In the genomic region with DNA sequence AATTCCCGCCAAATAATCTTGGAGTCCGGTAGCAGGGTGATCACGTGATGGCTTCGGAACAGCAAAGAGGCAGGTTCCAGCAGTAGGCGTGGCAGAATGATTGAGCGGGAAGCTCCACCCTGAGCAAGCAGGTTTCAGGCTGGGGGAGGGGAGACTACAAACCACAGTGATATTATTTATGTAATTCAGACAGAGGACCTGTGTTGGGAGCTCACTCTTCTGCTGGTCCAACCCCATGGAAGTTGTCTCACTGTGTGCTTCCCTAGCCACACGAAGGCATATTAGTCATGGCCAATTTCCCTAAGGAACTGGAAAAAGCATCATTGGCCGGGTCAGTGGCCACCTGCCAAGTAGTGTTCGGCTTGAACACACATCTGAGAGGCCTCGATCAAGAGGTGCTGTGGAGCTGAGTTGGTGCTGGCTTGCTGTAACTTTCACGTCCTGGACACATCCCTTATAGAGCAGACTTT, we compare ENCODE assay signal across 8 mouse cellular contexts. TPM values are rescaled to one million over a fixed set of nuclear protein-coding genes. Genes with fewer than 3 reads are reported as not detected.
DNase-seq lines count a peak whose midpoint lies in the region; ATAC-seq and TF ChIP-seq lines count a peak whose summit lies in the region.

No protein-coding gene starts in this region.

- H3K27ac ChIP-seq in stomach, embryonic 15.5 days, result peak overlapping the region; percentile 21; the same call in 1 of the 2 replicates
- H3K27ac ChIP-seq in layer of hippocampus, adult 2 months, result no peak overlapping the region

- H3K36me3 ChIP-seq in C2C12 (ENCODE audit: control insufficient read depth, insufficient read depth), result no peaks in the 10 kb centered on the region
- H3K36me3 ChIP-seq in stomach, embryonic 15.5 days, result no peaks in the 10 kb centered on the region

- H3K79me2 ChIP-seq in C2C12 (ENCODE audit: control insufficient read depth, insufficient read depth), result no peaks in the 10 kb centered on the region

- no peak overlapping the region for H3K4me2 ChIP-seq in stomach, embryonic 15.5 days

- H3K9me3 ChIP-seq in stomach, embryonic 15.5 days, result no peaks in the 10 kb centered on the region

- no peak overlapping the region for H3ac ChIP-seq in C2C12 (ENCODE audit: control insufficient read depth, insufficient read length, low read depth)

- H3K9ac ChIP-seq in stomach, embryonic 15.5 days, result no peak overlapping the region

- in situ Hi-C loops in Patski (cut with MboI; ENCODE audit: low pct_unique_long_range_greater_than_20kb), result no loop called here

- H3K79me3 ChIP-seq in C2C12 (ENCODE audit: low read depth), result no peaks in the 10 kb centered on the region

- H3K4me1 ChIP-seq in stomach, embryonic 15.5 days, result peaks cover 12% of the 10 kb centered on the region

- POLR2A ChIA-PET in Patski (lab: Charles Lee), result no interaction called here

- TF ChIP-seq CTCF in C2C12 (IDR thresholded peaks at IDR 0.05; ENCODE audit: control insufficient read depth, insufficient read depth, insufficient read length), result no peak
- TF ChIP-seq CTCF in Patski (IDR thresholded peaks at IDR 0.05), result no peak
- no peak for TF ChIP-seq CTCF in layer of hippocampus, adult 2 months (conservative IDR thresholded peaks at IDR 0.05)

- peak; percentile 87 for ATAC-seq in Patski
- no peak for ATAC-seq in stomach, embryonic 15.5 days (ENCODE audit: insufficient read depth, low FRiP score, low read depth)

- CTCF ChIA-PET in Patski (lab: Charles Lee), result no interaction called here

- 41% methylated on average over 11 of the region's 11 CpGs for WGBS in stomach, embryonic 15.5 days

- no peaks in the 10 kb centered on the region for H3K27me3 ChIP-seq in C2C12 (ENCODE audit: control insufficient read depth, insufficient read depth, insufficient read length)
- H3K27me3 ChIP-seq in Patski, result no peaks in the 10 kb centered on the region
- H3K27me3 ChIP-seq in stomach, embryonic 15.5 days (replicated peaks), result no peaks in the 10 kb centered on the region

- DNase-seq in Patski (ENCODE audit: low read depth, low spot score), result peak; percentile 96
- peak; percentile 75 to 79 for DNase-seq in heart, adult 9 months (ENCODE audit: low spot score in 2 of 2)
- peak; percentile 73 for DNase-seq in liver
- no peak for DNase-seq in embryo, embryonic 10 days (ENCODE audit: low spot score)
- no peak for DNase-seq in layer of hippocampus, adult 2 months (ENCODE audit: low spot score in 2 of 2)
- no peak for DNase-seq in cerebellum, adult 9-10 months

- H3K4me3 ChIP-seq in C2C12 (ENCODE audit: insufficient read depth, poor library complexity, severe bottlenecking), result no peak overlapping the region
- H3K4me3 ChIP-seq in stomach, embryonic 15.5 days (replicated peaks), result no peak overlapping the region
- no peak overlapping the region for H3K4me3 ChIP-seq in layer of hippocampus, adult 2 months

TF ChIP-seq in C2C12, 6 proteins besides CTCF, POLR2A, EP300 and RAD21:
- no peak for TF ChIP-seq MAX (IDR thresholded peaks at IDR 0.05)
- no peak for TF ChIP-seq FOSL1 (IDR thresholded peaks at IDR 0.05; ENCODE audit: insufficient read depth, low read length, poor library complexity, severe bottlenecking)
- no peak for TF ChIP-seq MYOG (IDR thresholded peaks at IDR 0.05; ENCODE audit: control insufficient read depth, extremely low read depth, insufficient read length)
- TF ChIP-seq CEBPB (IDR thresholded peaks at IDR 0.05; ENCODE audit: low read depth), result no peak
- TF ChIP-seq USF1 (IDR thresholded peaks at IDR 0.05; ENCODE audit: low read depth), result peak; percentile 47
- no peak for TF ChIP-seq MYOD1 (IDR thresholded peaks at IDR 0.05; ENCODE audit: control insufficient read depth, insufficient read length, low read depth)

RNA-seq across cellular contexts. Expression of a gene that starts 36.5 kb away (rescaled TPM):
- polyA plus RNA-seq in C2C12 (2012; fragmentation: generic; extraction: Trizol) (not detected), Patski (2021) (1.5 TPM)
- polyA plus RNA-seq in stomach, embryonic 15.5 days (2015; fragmentation: Nextera tagmentation; extraction: Ambion mirVana), result 0.54 and 0.61 TPM in 2 replicates
- total RNA-seq in layer of hippocampus, adult 2 months (2021), result 1 to 10 TPM in 1 of 2 experiments, under 1 TPM in 1; 0.83 to 1.4 TPM

Comparison
In these comparisons a context has a peak if more than half of its experiments do, and no peak if none do; other contexts are left out.
1. DNase-seq: peak in Patski (single experiment), heart, adult 9 months (2 of 2) and liver (single experiment); none in embryo, embryonic 10 days (single experiment), layer of hippocampus, adult 2 months (0 of 2) and cerebellum, adult 9-10 months (single experiment).